Mouse (Mus musculus) lung, postnatal 4 days (tissue): ENCODE results near the gene Pllp.

ENCODE experiments used
- DNase-seq, 2 experiments: peaks; one replicate each; pipeline ENCODE4 v3.0.0; 2021

The Pllp gene

GRCm38 (mm10) chr8:94695994-94696384, at the start of gene Pllp:
Gene Pllp (minus strand): TSS chr8:94696278.
- DNase-seq: peak; percentile 36 to 56

- no peak for DNase-seq
These were observed 49.6 kb upstream of the Pllp start, which contains the start of gene Ccl22 for GRCm38 (mm10) chr8:94745476-94746184. Gene Ccl22 (plus strand): TSS chr8:94745590.

GRCm38 (mm10) chr8:94744972-94745371, 48.9 kb upstream of the Pllp start:
- no peak for DNase-seq

GRCm38 (mm10) chr8:94744484-94744883, 48.4 kb upstream of the Pllp start:
- DNase-seq: no peak

GRCm38 (mm10) chr8:94741726-94742125, 45.6 kb upstream of the Pllp start:
- no peak for DNase-seq

GRCm38 (mm10) chr8:94740591-94740990, 44.5 kb upstream of the Pllp start:
- no peak for DNase-seq

GRCm38 (mm10) chr8:94739829-94740228, 43.8 kb upstream of the Pllp start:
- no peak for DNase-seq

- peak; percentile 32 to 39 for DNase-seq
These were observed 39.5 kb upstream of the Pllp start for GRCm38 (mm10) chr8:94735426-94736094.

GRCm38 (mm10) chr8:94734735-94735350, 38.8 kb upstream of the Pllp start:
- no peak for DNase-seq

GRCm38 (mm10) chr8:94733821-94734465, 37.9 kb upstream of the Pllp start:
- peak in 1 of 2 experiments; percentile 25 for DNase-seq

GRCm38 (mm10) chr8:94729301-94729700, 33.2 kb upstream of the Pllp start:
- no peak for DNase-seq

GRCm38 (mm10) chr8:94725998-94726397, 29.9 kb upstream of the Pllp start:
- no peak for DNase-seq

GRCm38 (mm10) chr8:94716841-94717240, 20.8 kb upstream of the Pllp start:
- no peak for DNase-seq

- no peak for DNase-seq
These were observed 19.8 kb upstream of the Pllp start for GRCm38 (mm10) chr8:94715871-94716270.

- no peak for DNase-seq
These were observed 18.5 kb upstream of the Pllp start for GRCm38 (mm10) chr8:94714556-94714955.

GRCm38 (mm10) chr8:94711160-94711718, 15.2 kb upstream of the Pllp start:
- DNase-seq: peak; percentile 32 to 41

- no peak for DNase-seq
These were observed 14.3 kb upstream of the Pllp start for GRCm38 (mm10) chr8:94710336-94710735.

- no peak for DNase-seq
These were observed 10.8 kb upstream of the Pllp start for GRCm38 (mm10) chr8:94706732-94707395.

- no peak for DNase-seq
These were observed 9.6 kb upstream of the Pllp start for GRCm38 (mm10) chr8:94705581-94706245.

- no peak for DNase-seq
These were observed 8.5 kb upstream of the Pllp start for GRCm38 (mm10) chr8:94704669-94704984.

- peak; percentile 92 to 97 for DNase-seq
These were observed 8.0 kb upstream of the Pllp start for GRCm38 (mm10) chr8:94703972-94704668.
